Mouse (Mus musculus) spleen, adult 2 months (tissue): Measurements from ENCODE around the gene Cuta.

Source experiments
- CTCF ChIP-seq: fragments of 200-500 bp; IDR thresholded peaks from 2 replicates; pipeline ENCODE4 v1.5.1; 2011; ENCODE audit warnings: mild to moderate bottlenecking, inconsistent platforms; ENCODE audit not compliant: insufficient read depth, insufficient read length, insufficient replicate concordance; ENCODE audit errors: extremely low read depth
- POLR2A ChIP-seq: fragments of 200-500 bp; IDR thresholded peaks from 2 replicates; pipeline ENCODE4 v1.6.1; 2011; ENCODE audit warnings: low read depth, low read length, inconsistent platforms

DNA sequence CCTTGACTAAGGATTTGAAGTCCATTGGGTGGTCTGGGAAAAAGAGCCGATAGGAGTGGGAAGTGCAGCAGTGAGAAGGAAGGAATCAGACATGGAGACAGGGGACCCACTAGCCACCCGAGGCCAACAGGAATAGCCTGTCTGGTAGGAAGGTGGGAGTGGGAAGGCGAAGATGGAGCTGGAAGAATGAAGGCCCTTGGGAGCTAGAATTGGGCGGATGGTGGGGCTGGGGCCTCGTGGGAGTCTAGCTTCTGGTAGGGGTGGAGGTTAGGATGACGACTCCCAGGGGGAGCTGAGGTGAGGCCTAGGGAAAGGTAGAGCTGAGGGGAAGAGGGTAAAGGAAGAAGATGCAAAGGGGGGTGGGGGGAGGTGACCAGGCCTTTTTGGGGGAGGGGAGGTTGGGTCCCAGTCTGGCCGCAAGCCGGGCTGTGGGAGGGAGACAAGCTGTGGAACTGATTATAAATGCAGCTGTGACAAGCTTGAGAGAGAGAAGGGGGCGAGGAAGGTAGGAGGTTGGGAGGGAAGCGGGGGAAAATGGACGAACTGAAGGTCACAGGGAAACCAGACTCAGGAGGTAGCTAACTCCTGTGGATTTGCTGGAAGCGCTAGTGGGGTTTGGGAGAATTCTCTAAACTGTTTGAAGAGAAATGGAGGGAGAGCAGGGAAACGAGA, 6.6 kb upstream of the Cuta start:
- no peak for TF ChIP-seq CTCF
- TF ChIP-seq POLR2A: no peak
